Comparison of ENCODE assay signal across 8 mouse cellular contexts in genomic region chr1:138831309-138831708, GRCm38 (mm10). TPM values are rescaled to one million over a fixed set of nuclear protein-coding genes. Genes with fewer than 3 reads are reported as not detected.
DNase-seq lines count a peak whose midpoint lies in the region; ATAC-seq lines count a peak whose summit lies in the region.

No protein-coding gene starts in this region.

- H3K4me1 ChIP-seq in heart, embryonic 13.5 days: no peaks in the 10 kb centered on the region
- 0 out of 2 replicates have a peak, but pooled peaks cover 3% of the 10 kb centered on the region for H3K4me1 ChIP-seq in hindbrain, embryonic 13.5 days (replicated peaks)

- no peaks in the 10 kb centered on the region for H3K9me3 ChIP-seq in heart, embryonic 13.5 days
- no peaks in the 10 kb centered on the region for H3K9me3 ChIP-seq in hindbrain, embryonic 13.5 days

- no peaks in the 10 kb centered on the region for H3K36me3 ChIP-seq in heart, embryonic 13.5 days
- H3K36me3 ChIP-seq in hindbrain, embryonic 13.5 days: no peaks in the 10 kb centered on the region

- no peak for DNase-seq in heart, postnatal 25 days (ENCODE audit: low spot score)
- peak; percentile 90 for DNase-seq in embryo, embryonic 10 days (ENCODE audit: low spot score)
- DNase-seq in thymus, postnatal 36 days: peak; percentile 44 to 61
- DNase-seq in adrenal gland, adult (ENCODE audit: inconsistent age in 2 of 2, low spot score in 1 of 2): no peak
- no peak for DNase-seq in ovary, postnatal 14 days (ENCODE audit: low spot score)

- peak overlapping the region; percentile 51 for H3K4me3 ChIP-seq in heart, embryonic 13.5 days
- peak overlapping the region; percentile 35 for H3K4me3 ChIP-seq in hindbrain, embryonic 13.5 days

- H3K4me2 ChIP-seq in heart, embryonic 13.5 days: peak overlapping the region; percentile 72
- H3K4me2 ChIP-seq in hindbrain, embryonic 13.5 days: peak overlapping the region; percentile 55

- no peak overlapping the region for H3K27ac ChIP-seq in heart, embryonic 13.5 days (replicated peaks)
- no peak overlapping the region for H3K27ac ChIP-seq in hindbrain, embryonic 13.5 days

- WGBS in heart, embryonic 13.5 days: 2% methylated on average over 16 of the region's 16 CpGs
- 1% methylated on average over 16 of the region's 16 CpGs for WGBS in hindbrain, embryonic 13.5 days

- peaks cover 44% of the 10 kb centered on the region for H3K27me3 ChIP-seq in heart, embryonic 13.5 days (replicated peaks)
- H3K27me3 ChIP-seq in hindbrain, embryonic 13.5 days: peaks cover 49% of the 10 kb centered on the region

- no peak; the same call in 1 of the 2 replicates for ATAC-seq in heart, embryonic 13.5 days (ENCODE audit: extremely low read depth, insufficient number of reproducible peaks, low FRiP score, low TSS enrichment)
- ATAC-seq in hindbrain, embryonic 13.5 days (ENCODE audit: low FRiP score): no peak
- peak; percentile 96 for ATAC-seq in megakaryocyte-erythroid progenitor cell, adult 5-6 weeks (replicated peaks; ENCODE audit: low FRiP score, low TSS enrichment, poor library complexity, severe bottlenecking)

- H3K9ac ChIP-seq in heart, embryonic 13.5 days: peak overlapping the region; percentile 61
- no peak overlapping the region for H3K9ac ChIP-seq in hindbrain, embryonic 13.5 days

- intact Hi-C loops in heart, postnatal 25 days (cut with DNase I): no loop called here

RNA-seq across cellular contexts. Expression of gene Lhx9, which starts 17.1 kb away (rescaled TPM):
- 0.48 TPM in 2 replicates for polyA plus RNA-seq in heart, embryonic 13.5 days (2015; fragmentation: Nextera tagmentation; extraction: Ambion mirVana)
- not detected for total RNA-seq in heart, postnatal 25 days (2021)
- polyA plus RNA-seq in hindbrain, embryonic 13.5 days (2015; fragmentation: Nextera tagmentation; extraction: Ambion mirVana): 20.5 and 26.4 TPM in 2 replicates
- not detected in 2 replicates for total RNA-seq in megakaryocyte-erythroid progenitor cell, adult 5-6 weeks (2014; fragmentation: Nextera tagmentation)
- total RNA-seq in megakaryocyte-erythroid progenitor cell, adult 5-6 weeks (2017): not detected in 2 replicates

RNA-seq across cellular contexts. Expression of gene 2310009B15Rik, which starts 25.3 kb away (rescaled TPM):
- polyA plus RNA-seq in heart, embryonic 13.5 days (2015; fragmentation: Nextera tagmentation; extraction: Ambion mirVana): 25.9 and 27.6 TPM in 2 replicates
- 1 to 10 TPM; 8.9 to 10.0 TPM for total RNA-seq in heart, postnatal 25 days (2021)
- polyA plus RNA-seq in hindbrain, embryonic 13.5 days (2015; fragmentation: Nextera tagmentation; extraction: Ambion mirVana): 35.4 and 37.1 TPM in 2 replicates
- total RNA-seq in megakaryocyte-erythroid progenitor cell, adult 5-6 weeks (2014; fragmentation: Nextera tagmentation): 25.1 and 36.4 TPM in 2 replicates
- total RNA-seq in megakaryocyte-erythroid progenitor cell, adult 5-6 weeks (2017): 21.0 and 23.2 TPM in 2 replicates

Comparison
In these comparisons a context has a peak if more than half of its experiments do, and no peak if none do; other contexts are left out.
1. DNase-seq: peak in embryo, embryonic 10 days (single experiment) and thymus, postnatal 36 days (2 of 2); none in heart, postnatal 25 days (single experiment), adrenal gland, adult (0 of 2) and ovary, postnatal 14 days (single experiment).